Mouse (Mus musculus) hindbrain, postnatal 0 days (tissue): Measurements from ENCODE around the gene Atg2b. TPM values are rescaled to one million over a fixed set of nuclear protein-coding genes. Genes with fewer than 3 reads are reported as not detected.

Experiments
- ATAC-seq: fragments of 200-750 bp; cut with Nextera tagmentation; 2 replicates; pipeline ENCODE4 v1.8.0; 2017; ENCODE audit warnings: mild to moderate bottlenecking, moderate TSS enrichment, moderate library complexity
- DNase-seq: peaks from one replicate; pipeline ENCODE4 v3.0.0-alpha.2; 2015; ENCODE audit warnings: low spot score
- H3K27ac ChIP-seq: fragments of 300-500 bp; sonication (generic); 2 replicates; pipeline ENCODE4 v1.5.1; 2014; ENCODE audit warnings: mild to moderate bottlenecking
- H3K27me3 ChIP-seq: fragments of 300-500 bp; sonication (generic); 2 replicates; pipeline ENCODE4 v1.6.1; 2014; ENCODE audit warnings: low read length, mixed read lengths; ENCODE audit not compliant: insufficient read depth
- H3K36me3 ChIP-seq: fragments of 300-500 bp; sonication (generic); 2 replicates; pipeline ENCODE4 v1.6.1; 2014; ENCODE audit warnings: low read length, mixed read lengths; ENCODE audit not compliant: insufficient read depth
- H3K4me1 ChIP-seq: fragments of 300-500 bp; sonication (generic); 2 replicates; pipeline ENCODE4 v1.6.1; 2014; ENCODE audit warnings: antibody characterized with exemption, low read length, mixed read lengths; ENCODE audit not compliant: insufficient read depth
- H3K4me2 ChIP-seq: fragments of 300-500 bp; sonication (generic); 2 replicates; pipeline ENCODE4 v1.6.1; 2014; ENCODE audit warnings: low read depth, mild to moderate bottlenecking, low read length, moderate library complexity, mixed read lengths
- H3K4me3 ChIP-seq: fragments of 300-500 bp; sonication (generic); 2 replicates; pipeline ENCODE4 v1.5.1; 2014; ENCODE audit warnings: low read length
- H3K9ac ChIP-seq: fragments of 300-500 bp; sonication (generic); replicated peaks from 2 replicates; pipeline ENCODE4 v1.6.1; 2014; ENCODE audit warnings: mild to moderate bottlenecking, low read length, moderate library complexity, mixed read lengths
- H3K9me3 ChIP-seq: fragments of 300-500 bp; sonication (generic); 2 replicates; pipeline ENCODE4 v1.6.1; 2016; ENCODE audit warnings: low read length, mixed read lengths
- CTCF ChIP-seq: IDR thresholded peaks from 2 replicates; pipeline ENCODE4 v1.5.1; 2016; ENCODE audit warnings: antibody characterized with exemption, control low read depth, low read depth
- WGBS: fragments of 180-500 bp; shearing (Covaris S2); extraction: QIAGEN DNeasy Blood & Tissue Kit; methylation state at CpG from one replicate; pipeline ENCODE4 v1.1.7; 2014; 5-methylcytosine and 5-hydroxymethylcytosine counted together
- polyA plus RNA-seq: library from polyadenylated mRNA; unstranded; fragments of >200 nt; fragmentation: Nextera tagmentation; extraction: Ambion mirVana; gene quantifications from 2 replicates; pipeline ENCODE4 v1.2.1, GENCODE M21; 2015
- total RNA-seq: library from RNA; depleted of rRNA; stranded (reverse); fragments of >200 nt; gene quantifications from 2 replicates; pipeline ENCODE4 v1.2.3, GENCODE M21; 2014; rRNA removed

Gene Atg2b
- total and polyA plus RNA-seq, 2 experiments from 2014 or later = 9.0 to 40.9 TPM

- Histone ChIP-seq H3K27me3 (no peaks in the 10 kb centered on the region), H3K4me1 (peaks cover 7% of the 10 kb centered on the region; the same call in 1 of the 2 replicates), H3K9ac (no peak overlapping the region), H3K36me3 (no peaks in the 10 kb centered on the region), H3K4me2 (no peak overlapping the region), H3K9me3 (no peaks in the 10 kb centered on the region), H3K27ac (no peak overlapping the region), H3K4me3 (no peak overlapping the region)
- no peak for DNase-seq
- no peak for TF ChIP-seq CTCF
- ATAC-seq = peak; percentile 51; the same call in 1 of the 2 replicates
- WGBS = 43% methylated on average over 3 of the region's 3 CpGs
These were observed 113.1 kb downstream of the Atg2b start for GRCm38 (mm10) chr12:105571867-105572266.

Other genes starting within 250 kb of the Atg2b start
- 140 TPM in 2 replicates for gene D430019H16Rik, start 231.4 kb downstream of the Atg2b start, total RNA-seq
- gene D430019H16Rik, start 231.4 kb downstream of the Atg2b start, polyA plus RNA-seq = 8.6 and 8.9 TPM in 2 replicates
- gene Bdkrb2, start 122.0 kb downstream of the Atg2b start, total RNA-seq = 2.6 and 3.7 TPM in 2 replicates
- gene Bdkrb2, start 122.0 kb downstream of the Atg2b start, polyA plus RNA-seq = 0.90 and 0.98 TPM in 2 replicates
- 0.63 TPM in 1 of 2 replicates, not detected in the other for gene Bdkrb1, start 82.1 kb downstream of the Atg2b start, total RNA-seq
- gene Bdkrb1, start 82.1 kb downstream of the Atg2b start, polyA plus RNA-seq = 0.18 TPM in 1 of 2 replicates, not detected in the other
- gene Gskip, start 382 bp downstream of the Atg2b start, total RNA-seq = 11.0 and 12.1 TPM in 2 replicates
- 19.8 and 21.7 TPM in 2 replicates for gene Gskip, start 382 bp downstream of the Atg2b start, polyA plus RNA-seq
- 1.3 and 2.2 TPM in 2 replicates for gene Ak7, start 20.8 kb upstream of the Atg2b start, total RNA-seq
- gene Ak7, start 20.8 kb upstream of the Atg2b start, polyA plus RNA-seq = 1.4 and 1.8 TPM in 2 replicates
- 73.2 and 84.1 TPM in 2 replicates for gene Papola, start 99.5 kb upstream of the Atg2b start, total RNA-seq
- gene Papola, start 99.5 kb upstream of the Atg2b start, polyA plus RNA-seq = 119 and 120 TPM in 2 replicates